Mouse (Mus musculus) myocyte (in vitro differentiated cells): ENCODE results near the gene Nudt13.

ENCODE experiments used
- POLR2A ChIP-seq: IDR thresholded peaks from one replicate; pipeline ENCODE4 v1.6.1; 2011; ENCODE audit warnings: low read depth, mild to moderate bottlenecking, control low read depth, moderate library complexity; ENCODE audit not compliant: insufficient read length
- USF1 ChIP-seq: IDR thresholded peaks from one replicate; pipeline ENCODE4 v1.6.1; 2011; ENCODE audit warnings: low read depth, mild to moderate bottlenecking, control low read depth, moderate library complexity

DNA sequence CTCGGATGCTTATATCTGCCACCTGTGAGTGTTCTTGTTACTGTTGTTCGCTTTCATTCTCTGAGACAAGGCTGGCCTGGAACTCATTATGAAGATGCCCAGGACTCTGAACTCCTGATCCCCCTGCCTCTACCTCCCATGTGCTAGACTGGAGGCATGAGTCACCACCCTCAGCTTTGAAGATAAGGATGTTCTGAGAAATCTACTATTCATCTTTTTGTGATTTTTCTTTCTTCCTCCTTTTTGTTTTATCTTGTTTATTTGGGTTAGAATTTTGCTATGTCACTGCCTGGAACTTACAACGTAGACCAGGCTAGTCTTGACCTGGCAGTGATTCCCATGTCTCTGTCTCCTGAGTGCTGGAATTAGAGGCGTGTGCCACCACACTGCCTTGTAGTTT lies 36.8 kb downstream of the Nudt13 start:
- TF ChIP-seq POLR2A (no peak), USF1 (no peak)
